Mouse (Mus musculus): ENCODE data around the gene Arid5b. TPM values are rescaled to one million over a fixed set of nuclear protein-coding genes. Genes with fewer than 3 reads are reported as not detected.

Arid5b gene
- polyA plus RNA-seq, 1 experiment from 2014 or later: 12.2 TPM

DNA sequence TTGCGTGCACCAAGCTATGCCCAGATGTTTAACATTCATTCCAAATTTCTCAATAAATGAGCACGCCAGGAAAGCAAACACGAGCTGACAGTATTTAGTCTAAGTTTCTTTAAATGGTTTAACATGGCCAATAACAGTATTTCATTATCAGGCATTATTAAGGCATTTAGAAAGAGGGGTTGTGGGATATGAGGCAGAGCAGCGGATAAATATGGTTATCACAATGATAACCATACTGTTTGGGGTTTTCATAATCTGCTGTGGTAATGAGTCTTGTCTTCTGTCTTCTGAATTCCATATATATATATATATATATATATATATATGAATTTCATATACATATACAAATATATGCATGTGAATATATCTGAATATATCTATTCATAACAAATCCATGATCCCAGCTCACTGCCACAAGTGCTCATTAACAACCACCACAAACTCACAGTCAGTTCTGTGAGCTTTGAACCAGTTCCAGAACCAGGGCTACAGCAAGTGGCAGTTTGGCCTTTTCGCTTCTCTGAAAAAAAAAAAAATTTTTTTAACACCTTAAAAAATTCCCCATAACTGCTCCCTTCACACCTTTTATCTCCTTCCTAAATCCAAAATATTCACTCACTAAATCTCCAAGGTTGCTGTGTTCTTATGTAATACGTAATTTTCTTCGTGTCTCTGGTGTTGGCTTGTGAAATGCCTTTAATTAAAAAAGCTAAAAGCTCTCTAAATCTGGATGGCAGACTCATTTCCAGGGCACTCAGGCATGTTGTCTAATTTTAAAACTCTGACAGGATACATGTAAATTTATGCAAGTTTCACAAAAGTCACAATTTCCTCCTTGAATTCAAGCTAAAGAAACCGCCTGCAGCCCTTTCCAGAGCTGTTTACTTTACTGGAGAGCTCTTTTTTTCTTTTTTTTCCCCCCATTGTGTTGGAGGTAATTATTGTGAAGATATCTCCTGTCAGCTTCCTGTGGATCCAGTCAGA is 113.5 kb downstream of the Arid5b start:
- no peak overlapping the region for H3K4me2 ChIP-seq (ENCODE audit: low read depth, low read length)
- 69% methylated on average over 8 of the region's 8 CpGs for WGBS (ENCODE audit: insufficient replicate concordance)
- no peak for ATAC-seq
- no peak overlapping the region for H3K4me3 ChIP-seq (ENCODE audit: low read depth, low read length)
- no peaks in the 10 kb centered on the region for H3K9me3 ChIP-seq (ENCODE audit: low read length)
- H3K27me3 ChIP-seq (ENCODE audit: insufficient read depth, low read length): no peaks in the 10 kb centered on the region
- H3K27ac ChIP-seq (ENCODE audit: low read depth): no peak overlapping the region
- H3K4me1 ChIP-seq (ENCODE audit: insufficient read depth): peaks cover 22% of the 10 kb centered on the region
- H3K9ac ChIP-seq (replicated peaks): no peak overlapping the region
- no peaks in the 10 kb centered on the region; the same call in 1 of the 2 replicates for H3K36me3 ChIP-seq (replicated peaks; ENCODE audit: insufficient read depth, low read length)
- no peak for DNase-seq
- no peak for TF ChIP-seq CTCF (IDR thresholded peaks at IDR 0.05; ENCODE audit: low read depth)
- TF ChIP-seq EP300 (IDR thresholded peaks at IDR 0.05; ENCODE audit: low read depth): no peak

GRCm38 (mm10) chr10:68164137-68164536 is 114.4 kb downstream of the Arid5b start:
- no peak overlapping the region for H3K27ac ChIP-seq (ENCODE audit: low read depth)
- no peak overlapping the region for H3K4me2 ChIP-seq (ENCODE audit: low read depth, low read length)
- TF ChIP-seq CTCF (IDR thresholded peaks at IDR 0.05; ENCODE audit: low read depth): no peak
- no peak for TF ChIP-seq EP300 (IDR thresholded peaks at IDR 0.05; ENCODE audit: low read depth)
- no peaks in the 10 kb centered on the region for H3K9me3 ChIP-seq (ENCODE audit: low read length)
- H3K36me3 ChIP-seq (replicated peaks; ENCODE audit: insufficient read depth, low read length): no peaks in the 10 kb centered on the region; the same call in 1 of the 2 replicates
- DNase-seq (no peak), ATAC-seq (no peak)
- peaks cover 23% of the 10 kb centered on the region for H3K4me1 ChIP-seq (ENCODE audit: insufficient read depth)
- no peaks in the 10 kb centered on the region for H3K27me3 ChIP-seq (ENCODE audit: insufficient read depth, low read length)
- H3K9ac ChIP-seq (replicated peaks): no peak overlapping the region
- no peak overlapping the region for H3K4me3 ChIP-seq (ENCODE audit: low read depth, low read length)
- WGBS (ENCODE audit: insufficient replicate concordance): 65% methylated on average over 2 of the region's 2 CpGs

DNA sequence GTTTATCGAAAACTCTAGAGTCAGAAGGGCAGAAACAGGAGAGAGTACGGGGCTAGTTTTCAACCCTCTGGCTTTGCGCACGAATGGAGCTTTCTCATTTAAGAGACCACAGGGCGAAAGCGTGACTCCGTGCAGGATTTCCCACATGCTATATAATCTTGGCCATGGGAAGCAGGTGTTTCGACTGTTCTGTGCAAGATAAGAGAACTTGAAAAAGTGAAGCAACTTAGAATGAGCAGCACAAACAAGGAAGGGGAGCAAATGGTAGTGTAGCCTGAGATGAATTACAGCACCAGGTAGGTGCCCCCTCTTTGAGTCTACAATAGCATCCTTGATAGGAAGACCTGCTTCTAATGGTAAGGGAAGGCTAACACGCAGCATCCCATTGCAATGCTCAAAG is 118.8 kb downstream of the Arid5b start:
- no peaks in the 10 kb centered on the region for H3K27me3 ChIP-seq (ENCODE audit: insufficient read depth, low read length)
- H3K36me3 ChIP-seq (replicated peaks; ENCODE audit: insufficient read depth, low read length): peaks cover 2% of the 10 kb centered on the region; the same call in 1 of the 2 replicates
- H3K9ac ChIP-seq (replicated peaks): no peak overlapping the region
- H3K4me1 ChIP-seq (ENCODE audit: insufficient read depth): peaks cover 20% of the 10 kb centered on the region
- H3K4me3 ChIP-seq (ENCODE audit: low read depth, low read length): no peak overlapping the region
- H3K27ac ChIP-seq (ENCODE audit: low read depth): no peak overlapping the region
- H3K9me3 ChIP-seq (ENCODE audit: low read length): no peaks in the 10 kb centered on the region
- DNase-seq: no peak
- H3K4me2 ChIP-seq (ENCODE audit: low read depth, low read length): no peak overlapping the region
- ATAC-seq: no peak
- no peak for TF ChIP-seq CTCF (IDR thresholded peaks at IDR 0.05; ENCODE audit: low read depth)
- TF ChIP-seq EP300 (IDR thresholded peaks at IDR 0.05; ENCODE audit: low read depth): peak; percentile 48; the same call in 1 of the 2 replicates
- WGBS (ENCODE audit: insufficient replicate concordance): 57% methylated on average over 9 of the region's 9 CpGs

GRCm38 (mm10) chr10:68158555-68158954 is 120.0 kb downstream of the Arid5b start:
- no peak for ATAC-seq
- DNase-seq: no peak
- no peaks in the 10 kb centered on the region for H3K9me3 ChIP-seq (ENCODE audit: low read length)
- TF ChIP-seq EP300 (IDR thresholded peaks at IDR 0.05; ENCODE audit: low read depth) (peak; percentile 11; the same call in 1 of the 2 replicates), CTCF (IDR thresholded peaks at IDR 0.05; ENCODE audit: low read depth) (no peak)
- H3K4me2 ChIP-seq (ENCODE audit: low read depth, low read length): peak overlapping the region; percentile 29; the same call in 1 of the 2 replicates
- 44% methylated on average over 5 of the region's 5 CpGs for WGBS (ENCODE audit: insufficient replicate concordance)
- 0 out of 2 replicates have a peak overlapping the region, but pooled peaks have one; percentile 13 for H3K4me3 ChIP-seq (ENCODE audit: low read depth, low read length)
- H3K36me3 ChIP-seq (replicated peaks; ENCODE audit: insufficient read depth, low read length): peaks cover 2% of the 10 kb centered on the region; the same call in 1 of the 2 replicates
- H3K9ac ChIP-seq (replicated peaks): no peak overlapping the region
- H3K27me3 ChIP-seq (ENCODE audit: insufficient read depth, low read length): no peaks in the 10 kb centered on the region
- H3K4me1 ChIP-seq (ENCODE audit: insufficient read depth): peaks cover 24% of the 10 kb centered on the region
- H3K27ac ChIP-seq (ENCODE audit: low read depth): no peak overlapping the region

DNA sequence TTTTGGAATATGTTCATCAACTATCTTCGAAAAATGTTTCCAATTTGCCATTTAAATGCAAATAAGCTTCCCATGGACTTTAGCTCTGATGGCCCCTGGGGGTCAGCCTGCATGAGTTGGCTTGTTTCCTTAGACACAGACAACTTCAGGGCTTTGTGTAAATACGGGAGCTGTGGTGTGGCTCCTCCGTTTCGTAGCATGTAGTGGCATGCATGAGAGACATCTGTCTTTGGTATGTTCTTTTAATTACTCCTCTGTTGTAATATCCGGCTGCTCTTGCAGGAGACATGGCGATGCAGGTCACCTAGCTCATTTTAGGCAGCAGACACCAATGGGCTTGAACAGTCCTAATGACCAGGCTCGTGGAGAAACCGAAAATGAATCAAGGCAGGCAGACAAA is 121.0 kb downstream of the Arid5b start:
- 72% methylated on average over 8 of the region's 8 CpGs for WGBS (ENCODE audit: insufficient replicate concordance)
- H3K27me3 ChIP-seq (ENCODE audit: insufficient read depth, low read length): no peaks in the 10 kb centered on the region
- no peak overlapping the region for H3K27ac ChIP-seq (ENCODE audit: low read depth)
- DNase-seq (no peak), ATAC-seq (no peak)
- H3K9ac ChIP-seq (replicated peaks): no peak overlapping the region
- H3K4me3 ChIP-seq (ENCODE audit: low read depth, low read length): no peak overlapping the region
- H3K9me3 ChIP-seq (ENCODE audit: low read length): no peaks in the 10 kb centered on the region
- peaks cover 5% of the 10 kb centered on the region; the same call in 1 of the 2 replicates for H3K36me3 ChIP-seq (replicated peaks; ENCODE audit: insufficient read depth, low read length)
- H3K4me1 ChIP-seq (ENCODE audit: insufficient read depth): peaks cover 24% of the 10 kb centered on the region
- no peak for TF ChIP-seq EP300 (IDR thresholded peaks at IDR 0.05; ENCODE audit: low read depth)
- TF ChIP-seq CTCF (IDR thresholded peaks at IDR 0.05; ENCODE audit: low read depth): no peak
- H3K4me2 ChIP-seq (ENCODE audit: low read depth, low read length): no peak overlapping the region

GRCm38 (mm10) chr10:68156646-68157245 is 121.8 kb downstream of the Arid5b start:
- Histone ChIP-seq H3K36me3 (replicated peaks; ENCODE audit: insufficient read depth, low read length) (0 out of 2 replicates have a peak, but pooled peaks cover 5% of the 10 kb centered on the region), H3K4me1 (ENCODE audit: insufficient read depth) (peaks cover 24% of the 10 kb centered on the region), H3K27me3 (ENCODE audit: insufficient read depth, low read length) (no peaks in the 10 kb centered on the region), H3K4me3 (ENCODE audit: low read depth, low read length) (peak overlapping the region; percentile 22), H3K4me2 (ENCODE audit: low read depth, low read length) (peak overlapping the region; percentile 57; the same call in 1 of the 2 replicates), H3K27ac (ENCODE audit: low read depth) (no peak overlapping the region), H3K9ac (replicated peaks) (no peak overlapping the region), H3K9me3 (ENCODE audit: low read length) (no peaks in the 10 kb centered on the region)
- DNase-seq (no peak), ATAC-seq (no peak)
- WGBS (ENCODE audit: insufficient replicate concordance): 79% methylated on average over 10 of the region's 10 CpGs
- TF ChIP-seq EP300 (IDR thresholded peaks at IDR 0.05; ENCODE audit: low read depth) (no peak), CTCF (IDR thresholded peaks at IDR 0.05; ENCODE audit: low read depth) (no peak)

Measured in liver, postnatal 0 days (tissue).